Mouse (Mus musculus) CH12F3 (cell line): ENCODE measurements around the gene Lama2.
"Not testable (repeated sequence)": the region's sequence is repeated elsewhere in the genome, so short reads cannot be mapped to it uniquely, and the experiment has no call there.

Experiments used
- in situ Hi-C: fragments of 300-500 bp; cut with MboI; formaldehyde crosslinking; loops from 2 replicates; pipeline ENCODE4 v1.14.3; 2020; ENCODE audit warnings: low sequenced_read_pairs

The Lama2 gene

GRCm38 (mm10) chr10:27047196-27047595, 572.4 kb downstream of the Lama2 start:
- in situ Hi-C loops = no loop called here

GRCm38 (mm10) chr10:27041812-27042211, 577.7 kb downstream of the Lama2 start:
- in situ Hi-C loops = no loop called here

GRCm38 (mm10) chr10:27022707-27023106, 596.9 kb downstream of the Lama2 start:
- in situ Hi-C loops = no loop called here

GRCm38 (mm10) chr10:27012804-27013365, 606.7 kb downstream of the Lama2 start:
- in situ Hi-C loops = no loop called here

GRCm38 (mm10) chr10:27007364-27007763, 612.2 kb downstream of the Lama2 start:
- in situ Hi-C loops = no loop called here

GRCm38 (mm10) chr10:27005716-27006115, 613.8 kb downstream of the Lama2 start:
- in situ Hi-C loops = no loop called here

- in situ Hi-C loops = no loop called here
Observed at GRCm38 (mm10) chr10:27001554-27002178, 617.9 kb downstream of the Lama2 start.

- in situ Hi-C loops = no loop called here
Observed at GRCm38 (mm10) chr10:26996684-26997083, 622.9 kb downstream of the Lama2 start.

GRCm38 (mm10) chr10:26995987-26996386, 623.6 kb downstream of the Lama2 start:
- in situ Hi-C loops = no loop called here

- in situ Hi-C loops = no loop called here
Observed at GRCm38 (mm10) chr10:26995182-26995975, 624.2 kb downstream of the Lama2 start.

GRCm38 (mm10) chr10:26993971-26994761, 625.4 kb downstream of the Lama2 start:
- in situ Hi-C loops = no loop called here

GRCm38 (mm10) chr10:26985451-26985850, 634.1 kb downstream of the Lama2 start:
- in situ Hi-C loops = no loop called here

GRCm38 (mm10) chr10:26984082-26984481, 635.5 kb downstream of the Lama2 start:
- in situ Hi-C loops = not testable (repeated sequence)

GRCm38 (mm10) chr10:26983583-26983982, 636.0 kb downstream of the Lama2 start:
- in situ Hi-C loops = no loop called here

- in situ Hi-C loops = no loop called here
Observed at GRCm38 (mm10) chr10:26982621-26983020, 636.9 kb downstream of the Lama2 start.

GRCm38 (mm10) chr10:26975372-26975771, 644.2 kb downstream of the Lama2 start:
- in situ Hi-C loops = no loop called here

- in situ Hi-C loops = no loop called here
Observed at GRCm38 (mm10) chr10:26974224-26974623, 645.3 kb downstream of the Lama2 start.

GRCm38 (mm10) chr10:26973575-26973974, 646.0 kb downstream of the Lama2 start:
- in situ Hi-C loops = no loop called here

GRCm38 (mm10) chr10:26958513-26958912, 661.0 kb downstream of the Lama2 start:
- in situ Hi-C loops = no loop called here

- in situ Hi-C loops = no loop called here
Observed at GRCm38 (mm10) chr10:26950448-26950847, 669.1 kb downstream of the Lama2 start.

GRCm38 (mm10) chr10:26949667-26950066, 669.9 kb downstream of the Lama2 start:
- in situ Hi-C loops = no loop called here
